26 mouse cellular contexts compared by ENCODE assay signal in the genomic region with DNA sequence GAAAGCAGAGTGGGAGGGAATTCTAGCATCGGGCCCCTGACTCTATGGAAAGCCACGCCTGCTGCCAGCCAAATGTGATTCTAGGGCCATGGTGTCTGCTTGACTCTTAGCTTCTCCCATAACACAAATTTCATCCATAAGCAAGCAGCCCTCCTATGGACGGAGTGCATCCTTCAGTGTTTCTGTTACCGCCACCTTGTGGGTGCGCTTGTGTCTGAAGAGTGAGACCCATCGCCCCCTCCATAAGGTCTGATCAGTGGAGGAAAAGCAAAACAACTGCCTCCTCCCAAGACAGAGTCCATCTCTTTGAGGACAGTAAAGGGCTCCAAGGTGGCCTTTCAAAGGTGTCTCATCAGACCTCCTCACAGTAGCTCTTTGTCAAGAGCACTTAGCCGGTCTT. TPM values are rescaled to one million over a fixed set of nuclear protein-coding genes. Genes with fewer than 3 reads are reported as not detected.
DNase-seq lines count a peak whose midpoint lies in the region; TF ChIP-seq lines count a peak whose summit lies in the region.
"Had no signal": no experiment of that assay in that cellular context is flagged by ENCODE, and none has a peak within 500 bp of the region (broad histone marks: within the 10 kb centered on the region; RNA-seq: fewer than 3 reads in every experiment).

No protein-coding gene starts in this region.

- 0 out of 2 replicates have a peak, but pooled peaks cover 2% of the 10 kb centered on the region for H3K4me1 ChIP-seq in E14TG2a.4 (replicated peaks; ENCODE audit: low read depth, low read length)

- H3K36me3 ChIP-seq in E14TG2a.4 (ENCODE audit: insufficient read depth, low read length) = no peaks in the 10 kb centered on the region

- DNase-seq in embryo, embryonic 10.5 days (ENCODE audit: low spot score) = peak; percentile 27
- no peak for DNase-seq in embryo, embryonic 9.5 days (ENCODE audit: extremely low spot score)
- peak; percentile 35 for DNase-seq in kidney, postnatal 10 days
- DNase-seq in kidney, adult 11 months = no peak
- no peak for DNase-seq in brain, embryonic 14.5 days (ENCODE audit: low read depth)
- no peak for DNase-seq in thymus, postnatal 14 days
- DNase-seq: adrenal gland, postnatal 14 days; cerebellum, adult 11 months; cerebellum, postnatal 25 days; gastrocnemius, postnatal 25 days; left cerebral cortex, postnatal 4 days; lung, adult 18-20 months; thymus, postnatal 25 days had no signal

- 0 out of 2 replicates have a peak, but pooled peaks have one; percentile 6 for TF ChIP-seq CTCF in E14TG2a.4 (conservative IDR thresholded peaks at IDR 0.05; ENCODE audit: low read length)
- peak; percentile 29; the same call in 1 of the 2 replicates for TF ChIP-seq CTCF in brain, embryonic 14.5 days (IDR thresholded peaks at IDR 0.05; ENCODE audit: borderline replicate concordance, extremely low read depth, insufficient read depth, insufficient read length)

- H3K4me3 ChIP-seq in E14TG2a.4 (replicated peaks; ENCODE audit: low read length) = no peak overlapping the region
- H3K4me3 ChIP-seq: embryonic facial prominence, embryonic 12.5 days; forebrain, embryonic 15.5 days; left cerebral cortex, adult 2 months; midbrain, embryonic 10.5 days had no signal

- no peak for TF ChIP-seq POLR2A in brain, embryonic 14.5 days (IDR thresholded peaks at IDR 0.05; ENCODE audit: borderline replicate concordance, extremely low read depth, insufficient read depth, insufficient read length, poor library complexity, severe bottlenecking)

- H3K27me3 ChIP-seq in E14TG2a.4 (ENCODE audit: insufficient read depth, low read length) = no peaks in the 10 kb centered on the region
- H3K27me3 ChIP-seq: embryonic facial prominence, embryonic 12.5 days; forebrain, embryonic 15.5 days had no signal

- H3K9me3 ChIP-seq in E14TG2a.4 (ENCODE audit: low read length) = no peaks in the 10 kb centered on the region; the same call in 1 of the 2 replicates
- H3K9me3 ChIP-seq: embryonic facial prominence, embryonic 12.5 days; forebrain, embryonic 15.5 days; midbrain, embryonic 10.5 days had no signal

RNA-seq across cellular contexts. Expression of a gene that starts 43.0 kb away (rescaled TPM):
- polyA plus RNA-seq in brain, embryonic 14.5 days (2012; rRNA removed) = not detected in 2 replicates
- polyA plus RNA-seq: activated CD4-positive, CD25-positive, alpha-beta regulatory T cell, adult 4 months; embryonic facial prominence, embryonic 12.5 days; forebrain, embryonic 15.5 days; heart, embryonic 16.5 days; hindbrain, embryonic 11.5 days; intestine, embryonic 14.5 days; liver, embryonic 11.5 days; macrophage; midbrain, embryonic 10.5 days; neural tube, embryonic 11.5 days; testis, adult 2 months had no signal

Comparison
In these comparisons a context has a peak if more than half of its experiments do, and no peak if none do; other contexts are left out.
1. DNase-seq: peak in embryo, embryonic 10.5 days (single experiment) and kidney, postnatal 10 days (single experiment); none in embryo, embryonic 9.5 days (single experiment), kidney, adult 11 months (single experiment), brain, embryonic 14.5 days (single experiment) and thymus, postnatal 14 days (single experiment).